Mouse (Mus musculus): ENCODE results near the gene Nfib. TPM values are rescaled to one million over a fixed set of nuclear protein-coding genes. Genes with fewer than 3 reads are reported as not detected.

The Nfib gene
- polyA plus RNA-seq, 1 experiment from 2014 or later: 52.8 TPM

- Histone ChIP-seq H3K4me3 (no peak overlapping the region), H3K27ac (peak overlapping the region; percentile 40; the same call in 1 of the 2 replicates), H3K9ac (no peak overlapping the region), H3K4me2 (no peak overlapping the region), H3K27me3 (replicated peaks) (no peaks in the 10 kb centered on the region), H3K9me3 (no peaks in the 10 kb centered on the region), H3K36me3 (replicated peaks) (no peaks in the 10 kb centered on the region), H3K4me1 (peaks cover 11% of the 10 kb centered on the region)
- 39% methylated on average over 6 of the region's 6 CpGs for WGBS
- 0 out of 2 replicates have a peak, but pooled peaks have one; percentile 35 for ATAC-seq (replicated peaks)
Observed at GRCm38 (mm10) chr4:82344224-82344623, 361.3 kb downstream of the Nfib start.

GRCm38 (mm10) chr4:82338930-82339329, 366.6 kb downstream of the Nfib start:
- H3K9ac ChIP-seq: no peak overlapping the region
- no peak overlapping the region for H3K4me2 ChIP-seq
- H3K27ac ChIP-seq: no peak overlapping the region
- no peaks in the 10 kb centered on the region for H3K9me3 ChIP-seq
- H3K4me3 ChIP-seq: no peak overlapping the region
- H3K36me3 ChIP-seq (replicated peaks): no peaks in the 10 kb centered on the region
- 0 out of 2 replicates have a peak, but pooled peaks cover 9% of the 10 kb centered on the region for H3K4me1 ChIP-seq
- 75% methylated on average over 6 of the region's 6 CpGs for WGBS
- no peak for ATAC-seq (replicated peaks)
- H3K27me3 ChIP-seq (replicated peaks): no peaks in the 10 kb centered on the region

- Histone ChIP-seq H3K36me3 (replicated peaks) (no peaks in the 10 kb centered on the region), H3K4me3 (no peak overlapping the region), H3K4me1 (0 out of 2 replicates have a peak, but pooled peaks cover 9% of the 10 kb centered on the region), H3K9ac (no peak overlapping the region), H3K9me3 (no peaks in the 10 kb centered on the region), H3K4me2 (no peak overlapping the region), H3K27me3 (replicated peaks) (no peaks in the 10 kb centered on the region), H3K27ac (no peak overlapping the region)
- no peak for ATAC-seq (replicated peaks)
- 65% methylated on average over 3 of the region's 3 CpGs for WGBS
Observed at GRCm38 (mm10) chr4:82338481-82338880, 367.1 kb downstream of the Nfib start.

- Histone ChIP-seq H3K27me3 (replicated peaks) (no peaks in the 10 kb centered on the region), H3K27ac (no peak overlapping the region), H3K4me1 (0 out of 2 replicates have a peak, but pooled peaks cover 9% of the 10 kb centered on the region), H3K4me3 (no peak overlapping the region), H3K4me2 (no peak overlapping the region), H3K36me3 (replicated peaks) (no peaks in the 10 kb centered on the region), H3K9ac (no peak overlapping the region), H3K9me3 (no peaks in the 10 kb centered on the region)
- 40% methylated on average over 11 of the region's 11 CpGs for WGBS
- peak; percentile 65 for ATAC-seq (replicated peaks)
Observed at GRCm38 (mm10) chr4:82336951-82337381, 368.6 kb downstream of the Nfib start.

- WGBS: 57% methylated on average over 4 of the region's 4 CpGs
- H3K9me3 ChIP-seq: no peaks in the 10 kb centered on the region
- no peaks in the 10 kb centered on the region for H3K36me3 ChIP-seq (replicated peaks)
- no peak for ATAC-seq (replicated peaks)
- 0 out of 2 replicates have a peak, but pooled peaks cover 5% of the 10 kb centered on the region for H3K4me1 ChIP-seq
- H3K4me2 ChIP-seq: no peak overlapping the region
- H3K27me3 ChIP-seq (replicated peaks): no peaks in the 10 kb centered on the region
- no peak overlapping the region for H3K27ac ChIP-seq
- no peak overlapping the region for H3K4me3 ChIP-seq
- H3K9ac ChIP-seq: no peak overlapping the region
Observed at GRCm38 (mm10) chr4:82335266-82335865, 370.2 kb downstream of the Nfib start.

DNA sequence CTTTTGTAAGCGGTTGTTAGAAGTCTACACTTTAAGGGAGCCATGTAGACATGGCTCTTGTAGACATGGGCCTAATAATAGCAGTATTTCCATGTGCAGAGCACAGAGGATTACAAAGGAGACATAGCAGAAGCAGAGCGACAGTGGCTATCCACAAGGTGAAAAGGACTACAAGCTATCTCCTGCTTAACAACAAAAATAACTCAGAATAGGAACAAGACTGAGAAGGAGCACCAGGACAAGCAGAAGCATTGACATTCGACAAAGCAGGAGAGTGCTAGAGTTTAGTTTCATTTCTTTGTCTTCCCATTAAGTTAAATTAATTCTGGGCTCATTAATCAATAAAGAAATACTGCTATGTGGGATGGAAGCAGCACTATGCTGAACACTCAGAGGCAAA, 372.1 kb downstream of the Nfib start:
- Histone ChIP-seq H3K9me3 (no peaks in the 10 kb centered on the region), H3K4me2 (no peak overlapping the region), H3K27me3 (replicated peaks) (no peaks in the 10 kb centered on the region), H3K4me1 (0 out of 2 replicates have a peak, but pooled peaks cover 5% of the 10 kb centered on the region), H3K36me3 (replicated peaks) (no peaks in the 10 kb centered on the region), H3K9ac (no peak overlapping the region), H3K27ac (no peak overlapping the region), H3K4me3 (no peak overlapping the region)
- 95% methylated on average over 3 of the region's 3 CpGs for WGBS
- ATAC-seq (replicated peaks): no peak

DNA sequence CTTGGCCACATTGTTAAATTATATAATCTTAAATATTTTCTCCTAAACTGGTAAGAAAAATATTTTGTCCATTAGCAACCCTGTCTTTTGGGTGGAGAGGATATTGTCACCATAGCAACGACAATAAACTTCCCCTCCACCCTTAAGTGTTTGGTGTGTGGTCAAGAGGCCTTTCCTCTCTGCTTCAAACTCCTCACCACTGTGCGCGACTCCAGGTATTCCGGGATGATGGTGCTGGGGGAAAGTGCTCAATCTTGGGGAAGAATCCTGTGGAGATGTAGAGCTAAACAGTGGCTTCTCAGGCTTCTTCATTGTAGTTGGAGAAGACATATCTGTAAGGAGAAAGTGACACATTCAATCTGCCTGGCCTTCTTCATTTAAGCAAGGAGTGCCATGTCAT, 375.5 kb downstream of the Nfib start:
- no peak for ATAC-seq (replicated peaks)
- no peak overlapping the region for H3K4me3 ChIP-seq
- WGBS: 89% methylated on average over 4 of the region's 4 CpGs

GRCm38 (mm10) chr4:82326140-82326529, 379.4 kb downstream of the Nfib start:
- 0 out of 2 replicates have a peak, but pooled peaks have one; percentile 20 for ATAC-seq (replicated peaks)
- WGBS: 42% methylated on average over 3 of the region's 3 CpGs
- Histone ChIP-seq H3K27ac (no peak overlapping the region), H3K4me1 (no peaks in the 10 kb centered on the region), H3K9me3 (no peaks in the 10 kb centered on the region), H3K36me3 (replicated peaks) (no peaks in the 10 kb centered on the region), H3K9ac (no peak overlapping the region), H3K27me3 (replicated peaks) (no peaks in the 10 kb centered on the region), H3K4me3 (no peak overlapping the region), H3K4me2 (no peak overlapping the region)

More for the DNA sequence above, 375.5 kb downstream of the Nfib start:
- Histone ChIP-seq H3K4me2 (no peak overlapping the region), H3K9me3 (no peaks in the 10 kb centered on the region), H3K27ac (no peak overlapping the region), H3K9ac (no peak overlapping the region), H3K36me3 (replicated peaks) (no peaks in the 10 kb centered on the region), H3K27me3 (replicated peaks) (no peaks in the 10 kb centered on the region), H3K4me1 (no peaks in the 10 kb centered on the region)

DNA sequence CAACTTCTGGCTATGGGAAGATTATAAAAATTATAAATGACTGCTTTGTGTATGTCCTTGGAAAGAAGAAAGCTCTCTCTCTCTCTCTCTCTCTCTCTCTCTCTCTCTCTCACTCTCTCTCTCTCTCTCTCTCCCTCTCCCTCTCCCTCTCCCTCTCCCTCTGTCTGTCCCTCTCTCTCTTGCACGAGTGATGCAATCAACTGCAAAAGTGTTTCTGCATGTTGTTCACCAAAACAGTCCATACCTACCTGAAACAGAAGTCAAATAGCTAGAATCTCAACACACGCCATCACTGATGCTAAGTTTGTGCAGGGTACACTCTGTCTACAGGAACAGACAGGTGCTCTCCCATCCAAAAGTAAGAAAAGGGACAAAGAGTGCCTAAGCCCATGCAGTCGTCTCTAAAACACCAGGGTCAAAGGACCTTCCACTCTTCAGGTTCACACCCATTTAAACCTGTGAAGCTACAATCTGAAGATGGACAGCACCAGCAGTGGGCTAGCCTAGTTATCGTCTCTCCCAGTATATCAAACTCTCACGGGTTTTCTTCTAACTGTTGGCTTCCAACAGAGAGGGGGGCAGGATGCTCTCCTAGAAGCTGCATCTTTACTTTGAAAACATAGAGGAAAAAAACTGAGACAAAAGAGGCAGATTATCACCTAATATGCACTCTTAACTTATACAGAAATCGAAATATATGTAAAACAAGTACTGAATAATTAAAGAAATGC, 380.0 kb downstream of the Nfib start:
- Histone ChIP-seq H3K4me1 (no peaks in the 10 kb centered on the region), H3K4me2 (no peak overlapping the region), H3K27ac (no peak overlapping the region), H3K9me3 (no peaks in the 10 kb centered on the region), H3K9ac (no peak overlapping the region), H3K4me3 (no peak overlapping the region), H3K27me3 (replicated peaks) (no peaks in the 10 kb centered on the region), H3K36me3 (replicated peaks) (no peaks in the 10 kb centered on the region)
- no peak for ATAC-seq (replicated peaks)
- WGBS: 61% methylated on average over 6 of the region's 6 CpGs

GRCm38 (mm10) chr4:82324977-82325376, 380.6 kb downstream of the Nfib start:
- ATAC-seq (replicated peaks): no peak
- 65% methylated on average over 3 of the region's 3 CpGs for WGBS
- no peak overlapping the region for H3K4me2 ChIP-seq

DNA sequence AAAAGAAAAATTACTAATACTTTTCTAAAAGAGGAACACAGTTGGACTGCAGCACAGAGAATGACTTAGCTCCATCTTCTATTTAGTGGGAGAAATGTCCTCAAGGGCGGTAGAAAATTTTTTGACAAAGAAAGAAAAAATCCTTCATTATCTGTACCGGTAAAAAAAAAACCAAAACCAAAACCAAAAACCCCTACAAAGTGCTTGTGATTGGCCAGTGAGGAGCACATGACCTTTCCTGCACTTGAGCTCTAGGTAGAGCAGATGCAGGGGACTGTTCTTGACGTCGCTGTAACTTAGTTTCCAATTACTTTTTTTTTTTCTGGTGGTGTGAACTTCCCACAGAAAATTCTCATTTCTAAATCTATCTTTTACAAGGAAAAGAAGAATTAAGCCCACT, 384.5 kb downstream of the Nfib start:
- Histone ChIP-seq H3K4me3 (no peak overlapping the region), H3K27ac (no peak overlapping the region), H3K36me3 (replicated peaks) (no peaks in the 10 kb centered on the region), H3K4me1 (no peaks in the 10 kb centered on the region), H3K9ac (no peak overlapping the region), H3K9me3 (no peaks in the 10 kb centered on the region), H3K27me3 (replicated peaks) (no peaks in the 10 kb centered on the region), H3K4me2 (no peak overlapping the region)
- no peak for ATAC-seq (replicated peaks)
- 84% methylated on average over 4 of the region's 4 CpGs for WGBS

More at GRCm38 (mm10) chr4:82324977-82325376, 380.6 kb downstream of the Nfib start:
- no peaks in the 10 kb centered on the region for H3K4me1 ChIP-seq
- no peak overlapping the region for H3K27ac ChIP-seq
- no peaks in the 10 kb centered on the region for H3K27me3 ChIP-seq (replicated peaks)
- H3K4me3 ChIP-seq: no peak overlapping the region
- no peaks in the 10 kb centered on the region for H3K9me3 ChIP-seq
- no peaks in the 10 kb centered on the region for H3K36me3 ChIP-seq (replicated peaks)
- no peak overlapping the region for H3K9ac ChIP-seq

GRCm38 (mm10) chr4:82319388-82319787, 386.2 kb downstream of the Nfib start:
- no peak overlapping the region for H3K4me2 ChIP-seq
- WGBS: 92% methylated on average over 7 of the region's 7 CpGs
- no peaks in the 10 kb centered on the region for H3K36me3 ChIP-seq (replicated peaks)
- H3K27me3 ChIP-seq (replicated peaks): no peaks in the 10 kb centered on the region
- no peak overlapping the region for H3K9ac ChIP-seq
- no peak overlapping the region for H3K27ac ChIP-seq
- ATAC-seq (replicated peaks): no peak
- no peaks in the 10 kb centered on the region for H3K4me1 ChIP-seq
- H3K4me3 ChIP-seq: no peak overlapping the region
- H3K9me3 ChIP-seq: no peaks in the 10 kb centered on the region

Data from midbrain, embryonic 15.5 days (tissue).